Mouse (Mus musculus) cerebellum, adult 2 months (tissue): ENCODE measurements around the gene Camkmt.

ENCODE experiments used
- CTCF ChIP-seq: fragments of 200-500 bp; IDR thresholded peaks from 2 replicates; pipeline ENCODE4 v1.5.1; 2011; ENCODE audit warnings: low read depth, mild to moderate bottlenecking, control low read depth, low read length, moderate library complexity, borderline replicate concordance; ENCODE audit not compliant: insufficient read depth
- POLR2A ChIP-seq: fragments of 200-500 bp; IDR thresholded peaks from 2 replicates; pipeline ENCODE4 v1.6.1; 2011; ENCODE audit warnings: low read length, control low read depth, borderline replicate concordance; ENCODE audit not compliant: insufficient read depth

DNA sequence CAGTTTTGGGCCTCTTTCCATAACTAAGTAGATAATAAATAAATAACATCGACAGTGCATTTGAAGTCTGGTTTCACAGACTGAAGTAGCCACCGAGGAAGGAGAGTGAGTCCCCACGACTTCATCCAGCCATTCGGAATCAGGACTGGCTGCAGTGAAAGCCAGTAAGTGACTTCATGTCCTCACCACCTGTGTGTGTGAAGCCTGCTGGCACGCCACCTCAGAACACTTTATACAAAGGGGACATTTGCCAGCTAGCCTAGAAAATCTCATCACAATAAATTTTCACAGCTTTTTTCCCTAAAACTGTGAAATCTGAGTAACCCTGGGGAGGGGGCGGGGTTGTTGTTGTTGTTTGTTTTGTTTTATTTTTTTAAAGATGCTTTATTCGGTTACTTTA is 247.3 kb downstream of the Camkmt start:
- no peak for TF ChIP-seq POLR2A
- no peak for TF ChIP-seq CTCF
